Mouse (Mus musculus): ENCODE data around the gene Pld1.

Pld1 gene

GRCm38 (mm10) chr3:28158006-28158405, 219.5 kb downstream of the Pld1 start:
- DNase-seq (ENCODE audit: low spot score): no peak

DNA sequence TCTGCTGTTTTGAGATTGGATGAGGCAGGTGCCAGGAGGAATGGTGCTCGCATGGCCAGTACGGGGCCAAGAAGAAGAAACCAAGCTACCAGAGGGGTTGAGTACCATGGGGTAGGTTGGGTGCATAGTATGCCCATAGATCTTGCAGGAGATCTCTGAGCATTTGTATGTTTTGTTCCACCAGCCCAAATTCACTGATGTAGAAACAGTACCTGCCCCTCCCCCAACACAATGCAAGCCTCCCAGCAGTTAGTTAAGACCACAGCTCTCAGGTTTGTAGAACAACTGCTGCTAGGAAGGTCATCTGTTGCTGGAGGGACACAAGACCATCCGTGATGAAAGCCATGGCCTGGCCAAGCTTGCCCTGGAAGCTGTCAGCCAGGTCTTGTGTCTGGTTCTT, 220.4 kb downstream of the Pld1 start:
- no peak for DNase-seq (ENCODE audit: low spot score)

GRCm38 (mm10) chr3:28162346-28162745, 223.9 kb downstream of the Pld1 start:
- DNase-seq (ENCODE audit: low spot score): no peak

GRCm38 (mm10) chr3:28164678-28165077, 226.2 kb downstream of the Pld1 start:
- DNase-seq (ENCODE audit: low spot score): no peak

DNA sequence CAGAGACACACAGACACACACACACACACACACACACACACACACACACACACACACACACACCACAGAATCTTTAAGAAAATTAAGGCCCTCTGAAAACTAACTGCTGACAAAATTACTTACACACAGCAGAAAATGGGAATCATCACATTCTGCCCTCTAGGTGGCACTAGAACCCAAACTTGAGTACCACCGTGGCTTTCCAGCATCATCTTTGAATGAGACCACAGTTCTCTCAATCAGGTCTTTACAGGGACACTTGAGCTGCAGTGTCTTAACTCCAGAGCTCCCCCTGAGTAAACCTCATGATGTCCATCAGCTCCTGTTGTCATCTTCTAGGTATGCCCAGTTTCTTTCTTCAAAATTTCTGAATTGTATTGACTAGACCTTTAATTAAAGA, 227.1 kb downstream of the Pld1 start:
- peak; percentile 88 for DNase-seq (ENCODE audit: low spot score)

DNA sequence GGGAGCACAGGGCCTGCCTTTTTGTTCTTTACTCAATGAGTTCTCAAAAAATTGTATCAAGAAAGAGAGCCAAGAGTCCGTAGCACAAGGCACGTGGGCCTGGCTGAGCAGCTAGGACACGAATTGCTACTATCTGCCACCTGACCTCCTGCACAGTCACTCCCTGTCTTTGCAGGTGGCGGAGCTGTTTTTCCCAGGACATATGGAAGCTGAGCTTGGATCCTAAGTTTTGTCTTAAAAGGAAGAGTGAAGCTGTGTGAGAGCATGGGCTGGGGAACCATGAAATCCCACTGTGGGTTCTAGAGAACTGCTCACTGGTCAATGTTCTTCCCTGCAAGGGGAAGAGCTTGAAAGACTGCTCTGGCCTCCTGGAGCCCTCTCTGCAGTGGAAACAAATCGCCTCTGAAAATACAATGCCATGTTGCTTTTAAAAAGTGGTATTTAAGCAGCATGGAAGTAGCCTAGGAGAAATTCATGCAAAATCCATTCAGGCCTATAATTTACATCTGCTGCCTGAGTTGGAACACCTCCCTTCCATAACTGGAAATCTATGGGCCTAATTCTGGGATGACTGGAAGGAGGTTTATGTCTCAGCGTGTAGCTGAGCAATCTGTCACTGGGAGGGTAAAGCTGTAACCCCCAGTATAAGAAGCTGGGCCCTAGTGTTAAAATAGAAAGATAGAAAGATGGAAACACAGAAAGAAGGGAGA, 229.5 kb downstream of the Pld1 start:
- no peak for DNase-seq (ENCODE audit: low spot score)

DNA sequence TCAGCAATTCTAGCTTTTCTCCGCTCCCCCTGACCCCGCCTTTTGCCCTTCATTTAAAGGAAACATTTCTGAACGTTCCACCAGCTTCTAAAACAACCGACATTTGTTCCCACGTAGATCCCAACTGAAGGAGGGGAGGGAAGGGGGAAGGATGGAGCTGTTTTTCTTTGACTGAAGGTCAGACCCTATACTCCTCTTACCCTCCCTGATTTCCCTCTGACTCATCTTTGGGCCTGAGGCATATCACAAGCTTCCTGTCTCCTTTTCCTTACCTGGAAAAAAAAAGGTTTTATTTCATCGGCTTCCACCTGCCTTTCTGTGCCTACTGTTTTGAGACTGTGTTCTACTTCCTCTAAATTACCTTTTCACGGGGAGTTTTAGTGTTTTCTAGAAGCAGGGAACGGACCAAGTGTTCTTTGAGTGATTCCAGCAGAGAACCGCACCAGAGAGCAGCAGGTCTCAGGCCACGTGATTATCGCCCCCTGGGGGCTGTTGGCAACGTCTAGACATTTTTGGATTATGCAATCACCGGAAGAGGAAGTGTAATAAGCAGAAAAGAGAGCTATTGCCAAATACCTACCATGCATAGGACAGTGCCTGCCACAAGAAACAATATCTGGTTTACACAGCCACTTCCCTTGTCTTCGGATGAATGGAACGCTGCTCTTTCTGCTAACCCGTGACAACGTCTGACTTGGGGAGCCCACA, 232.6 kb downstream of the Pld1 start:
- DNase-seq (ENCODE audit: low spot score): peak; percentile 31

DNA sequence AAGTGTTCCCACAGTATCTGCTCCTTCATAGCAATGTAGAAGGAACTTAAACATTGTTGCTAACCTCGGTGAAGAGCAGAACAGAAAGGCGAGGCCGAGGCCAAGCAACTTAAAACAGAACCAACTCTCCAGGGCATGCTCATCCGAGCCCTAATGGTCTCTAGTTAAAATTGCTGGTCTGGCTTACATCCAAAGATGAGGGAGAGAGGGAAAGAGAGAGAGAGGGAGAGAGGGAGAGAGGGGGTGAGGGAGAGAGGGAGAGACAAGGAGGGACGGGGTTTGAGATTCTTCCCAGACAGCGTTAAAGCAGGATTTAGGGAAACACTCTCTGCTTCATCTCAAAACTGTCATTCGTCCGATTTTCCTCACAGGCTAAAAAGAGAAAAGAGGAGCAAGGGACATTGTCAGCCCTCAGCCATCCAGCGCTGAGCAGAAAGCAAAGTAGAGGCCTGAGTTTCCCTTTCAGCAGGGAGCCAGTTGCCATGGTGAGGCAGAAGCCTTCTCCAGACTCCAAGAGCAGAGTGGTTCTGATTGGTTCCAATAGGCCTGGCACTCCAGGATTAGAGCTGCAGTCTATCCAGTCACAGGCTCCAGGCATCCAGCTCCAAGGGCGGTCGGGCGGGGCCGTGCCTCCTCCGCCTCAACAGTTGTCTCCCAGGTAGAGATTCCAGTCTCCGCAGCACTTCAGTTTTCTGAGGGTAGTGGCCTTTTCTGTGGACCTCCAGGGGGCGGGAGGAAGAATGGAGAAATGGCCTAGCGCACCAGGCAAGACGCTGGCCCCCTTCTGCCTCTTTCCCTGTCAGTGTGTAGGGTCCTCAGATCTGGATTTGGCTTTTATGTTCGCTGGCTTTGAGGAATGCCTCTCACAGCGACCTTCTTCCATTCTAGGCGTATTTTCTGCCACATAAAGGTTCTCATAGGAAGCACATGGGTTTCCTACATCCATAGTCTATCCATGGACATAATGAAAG, 237.8 kb downstream of the Pld1 start:
- peak; percentile 87 for DNase-seq (ENCODE audit: low spot score)

DNA sequence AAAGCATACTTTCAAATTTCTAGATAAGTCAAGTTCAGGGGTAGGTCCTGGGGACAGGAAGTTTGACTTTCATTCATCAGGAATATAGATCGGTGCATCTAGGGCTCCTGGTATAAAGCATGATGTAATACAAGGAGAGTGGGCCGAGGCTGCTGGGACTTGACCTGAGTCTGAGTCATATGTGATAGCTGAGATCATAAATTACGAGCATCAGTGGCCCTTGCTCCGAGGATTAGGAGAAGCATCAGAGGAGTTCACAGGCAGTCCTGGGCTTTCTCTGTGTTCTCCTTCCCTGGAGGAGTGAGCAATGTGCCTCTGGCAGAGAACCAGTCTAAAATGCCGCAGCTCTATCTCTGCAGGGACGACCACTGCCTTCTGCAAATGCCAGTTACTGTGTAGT, 239.8 kb downstream of the Pld1 start:
- DNase-seq (ENCODE audit: low spot score): no peak

All from embryo, embryonic 10 days (tissue).